Mouse (Mus musculus) kidney, embryonic 14.5 days (tissue): ENCODE measurements around the gene Rad17. TPM values are rescaled to one million over a fixed set of nuclear protein-coding genes. Genes with fewer than 3 reads are reported as not detected.

ENCODE experiments used
- ATAC-seq: fragments of 200-750 bp; cut with Nextera tagmentation; 2 replicates; pipeline ENCODE4 v1.8.0; 2017; ENCODE audit warnings: moderate number of reproducible peaks, mild to moderate bottlenecking, moderate TSS enrichment, moderate library complexity; ENCODE audit not compliant: low FRiP score, low TSS enrichment
- H3K27ac ChIP-seq: fragments of 300-500 bp; sonication (generic); 2 replicates; pipeline ENCODE4 v1.5.1; 2014; ENCODE audit warnings: low read depth, mild to moderate bottlenecking, low read length, moderate library complexity, mixed read lengths
- H3K27me3 ChIP-seq: fragments of 300-500 bp; sonication (generic); 2 replicates; pipeline ENCODE4 v1.6.1; 2014; ENCODE audit warnings: mild to moderate bottlenecking, low read length; ENCODE audit not compliant: control insufficient read depth, insufficient read depth
- H3K36me3 ChIP-seq: fragments of 300-500 bp; sonication (generic); 2 replicates; pipeline ENCODE4 v1.6.1; 2014; ENCODE audit warnings: low read length, mixed read lengths; ENCODE audit not compliant: control insufficient read depth, insufficient read depth
- H3K4me1 ChIP-seq: fragments of 300-500 bp; sonication (generic); 2 replicates; pipeline ENCODE4 v1.6.1; 2014; ENCODE audit warnings: low read length, mixed read lengths; ENCODE audit not compliant: control insufficient read depth, insufficient read depth
- H3K4me2 ChIP-seq: fragments of 300-500 bp; sonication (generic); replicated peaks from 2 replicates; pipeline ENCODE4 v1.6.1; 2014; ENCODE audit warnings: low read depth, mild to moderate bottlenecking, low read length
- H3K4me3 ChIP-seq: fragments of 300-500 bp; sonication (generic); 2 replicates; pipeline ENCODE4 v1.5.1; 2014; ENCODE audit warnings: mild to moderate bottlenecking, low read length
- H3K9ac ChIP-seq: fragments of 300-500 bp; sonication (generic); 2 replicates; pipeline ENCODE4 v1.6.1; 2014; ENCODE audit warnings: low read depth, mild to moderate bottlenecking, low read length, moderate library complexity
- H3K9me3 ChIP-seq: fragments of 300-500 bp; sonication (generic); 2 replicates; pipeline ENCODE4 v1.6.1; 2016; ENCODE audit warnings: low read length; ENCODE audit not compliant: control insufficient read depth
- WGBS: fragments of 180-500 bp; shearing (Covaris S2); extraction: QIAGEN DNeasy Blood & Tissue Kit; methylation state at CpG from one replicate; pipeline ENCODE4 v1.1.7; 2014; 5-methylcytosine and 5-hydroxymethylcytosine counted together
- polyA plus RNA-seq: library from polyadenylated mRNA; unstranded; fragments of >200 nt; fragmentation: Nextera tagmentation; extraction: Ambion mirVana; gene quantifications from 2 replicates; pipeline ENCODE4 v1.2.1, GENCODE M21; 2014

Rad17 gene
- polyA plus RNA-seq, 1 experiment from 2014 or later = 26.3 TPM

GRCm38 (mm10) chr13:100588646-100589045 is 62.2 kb downstream of the Rad17 start:
- H3K9ac ChIP-seq = no peak overlapping the region
- no peak for ATAC-seq
- H3K27ac ChIP-seq = no peak overlapping the region
- no peaks in the 10 kb centered on the region for H3K9me3 ChIP-seq
- no peaks in the 10 kb centered on the region for H3K27me3 ChIP-seq
- WGBS = 87% methylated on average over 11 of the region's 12 CpGs
- no peaks in the 10 kb centered on the region for H3K4me1 ChIP-seq
- H3K36me3 ChIP-seq = no peaks in the 10 kb centered on the region
- 0 out of 2 replicates have a peak overlapping the region, but pooled peaks have one; percentile 5 for H3K4me2 ChIP-seq
- no peak overlapping the region for H3K4me3 ChIP-seq

- Histone ChIP-seq H3K36me3 (no peaks in the 10 kb centered on the region), H3K27me3 (no peaks in the 10 kb centered on the region), H3K27ac (no peak overlapping the region), H3K9me3 (no peaks in the 10 kb centered on the region), H3K4me3 (no peak overlapping the region), H3K4me1 (peaks cover 4% of the 10 kb centered on the region; the same call in 1 of the 2 replicates), H3K9ac (no peak overlapping the region), H3K4me2 (no peak overlapping the region)
- no peak for ATAC-seq
- WGBS = 35% methylated on average over 6 of the region's 6 CpGs
Observed at GRCm38 (mm10) chr13:100582144-100582543, 68.7 kb downstream of the Rad17 start.

- WGBS = 13% methylated on average over 3 of the region's 3 CpGs
- no peak overlapping the region for H3K4me3 ChIP-seq
- H3K9me3 ChIP-seq = no peaks in the 10 kb centered on the region
- no peak; the same call in 1 of the 2 replicates for ATAC-seq
- H3K4me1 ChIP-seq = peaks cover 4% of the 10 kb centered on the region; the same call in 1 of the 2 replicates
- no peak overlapping the region for H3K27ac ChIP-seq
- H3K36me3 ChIP-seq = no peaks in the 10 kb centered on the region
- H3K27me3 ChIP-seq = no peaks in the 10 kb centered on the region
- H3K9ac ChIP-seq = no peak overlapping the region
- no peak overlapping the region for H3K4me2 ChIP-seq
Observed at GRCm38 (mm10) chr13:100581701-100582100, 69.2 kb downstream of the Rad17 start.

- H3K9ac ChIP-seq = no peak overlapping the region
- H3K4me2 ChIP-seq = no peak overlapping the region
- no peaks in the 10 kb centered on the region for H3K27me3 ChIP-seq
- H3K27ac ChIP-seq = no peak overlapping the region
- no peak for ATAC-seq
- H3K9me3 ChIP-seq = no peaks in the 10 kb centered on the region
- no peaks in the 10 kb centered on the region for H3K36me3 ChIP-seq
- peaks cover 4% of the 10 kb centered on the region; the same call in 1 of the 2 replicates for H3K4me1 ChIP-seq
- no peak overlapping the region for H3K4me3 ChIP-seq
Observed at GRCm38 (mm10) chr13:100579951-100580350, 70.9 kb downstream of the Rad17 start.

- no peak for ATAC-seq
- no peak overlapping the region for H3K4me2 ChIP-seq
Observed at GRCm38 (mm10) chr13:100579220-100579619, 71.6 kb downstream of the Rad17 start.

GRCm38 (mm10) chr13:100575950-100576349 is 74.9 kb downstream of the Rad17 start:
- Histone ChIP-seq H3K27ac (no peak overlapping the region), H3K27me3 (no peaks in the 10 kb centered on the region), H3K4me2 (no peak overlapping the region), H3K9me3 (no peaks in the 10 kb centered on the region), H3K4me1 (peaks cover 4% of the 10 kb centered on the region; the same call in 1 of the 2 replicates), H3K9ac (no peak overlapping the region), H3K36me3 (no peaks in the 10 kb centered on the region), H3K4me3 (no peak overlapping the region)
- WGBS = 50% methylated on average over 2 of the region's 2 CpGs
- no peak for ATAC-seq

More at GRCm38 (mm10) chr13:100579220-100579619, 71.6 kb downstream of the Rad17 start:
- H3K9ac ChIP-seq = no peak overlapping the region
- no peaks in the 10 kb centered on the region for H3K36me3 ChIP-seq
- H3K4me3 ChIP-seq = no peak overlapping the region
- 65% methylated on average over 3 of the region's 3 CpGs for WGBS
- peaks cover 4% of the 10 kb centered on the region; the same call in 1 of the 2 replicates for H3K4me1 ChIP-seq
- H3K9me3 ChIP-seq = no peaks in the 10 kb centered on the region
- no peak overlapping the region for H3K27ac ChIP-seq
- H3K27me3 ChIP-seq = no peaks in the 10 kb centered on the region

GRCm38 (mm10) chr13:100570713-100571112 is 80.1 kb downstream of the Rad17 start:
- WGBS = 65% methylated on average over 2 of the region's 2 CpGs
- Histone ChIP-seq H3K36me3 (no peaks in the 10 kb centered on the region), H3K27ac (no peak overlapping the region), H3K4me2 (no peak overlapping the region), H3K4me1 (no peaks in the 10 kb centered on the region), H3K27me3 (no peaks in the 10 kb centered on the region), H3K9me3 (no peaks in the 10 kb centered on the region), H3K4me3 (no peak overlapping the region), H3K9ac (no peak overlapping the region)
- no peak for ATAC-seq

- H3K4me3 ChIP-seq = no peak overlapping the region
- ATAC-seq = no peak
- no peak overlapping the region for H3K4me2 ChIP-seq
- H3K4me1 ChIP-seq = no peaks in the 10 kb centered on the region
- no peak overlapping the region for H3K27ac ChIP-seq
- H3K36me3 ChIP-seq = no peaks in the 10 kb centered on the region
- H3K27me3 ChIP-seq = no peaks in the 10 kb centered on the region
- no peak overlapping the region for H3K9ac ChIP-seq
- no peaks in the 10 kb centered on the region for H3K9me3 ChIP-seq
- WGBS = 91% methylated on average over 1 of the region's 1 CpGs
Observed at GRCm38 (mm10) chr13:100568359-100568758, 82.5 kb downstream of the Rad17 start.
